Mouse (Mus musculus) heart, postnatal 36 days (tissue): ENCODE data around the gene Cyb561a3. TPM values are rescaled to one million over a fixed set of nuclear protein-coding genes. Genes with fewer than 3 reads are reported as not detected.
"Not testable (repeated sequence)": the region's sequence is repeated elsewhere in the genome, so short reads cannot be mapped to it uniquely, and the experiment has no call there.

Experiments
- DNase-seq, 2 experiments: peaks; one replicate each; pipeline ENCODE4 v3.0.0; 2021 to 2022
- intact Hi-C: fragments of 180-260 bp; cut with DNase I; formaldehyde crosslinking; loops from one replicate; pipeline ENCODE4 v1.15.1; 2025
- total RNA-seq, 2 experiments: library from RNA; stranded (reverse); gene quantifications; 2 replicates each; pipeline ENCODE4 v1.2.3; 2021

Gene Cyb561a3
- total RNA-seq: 10 to 100 TPM; 13.1 to 13.2 TPM

DNA sequence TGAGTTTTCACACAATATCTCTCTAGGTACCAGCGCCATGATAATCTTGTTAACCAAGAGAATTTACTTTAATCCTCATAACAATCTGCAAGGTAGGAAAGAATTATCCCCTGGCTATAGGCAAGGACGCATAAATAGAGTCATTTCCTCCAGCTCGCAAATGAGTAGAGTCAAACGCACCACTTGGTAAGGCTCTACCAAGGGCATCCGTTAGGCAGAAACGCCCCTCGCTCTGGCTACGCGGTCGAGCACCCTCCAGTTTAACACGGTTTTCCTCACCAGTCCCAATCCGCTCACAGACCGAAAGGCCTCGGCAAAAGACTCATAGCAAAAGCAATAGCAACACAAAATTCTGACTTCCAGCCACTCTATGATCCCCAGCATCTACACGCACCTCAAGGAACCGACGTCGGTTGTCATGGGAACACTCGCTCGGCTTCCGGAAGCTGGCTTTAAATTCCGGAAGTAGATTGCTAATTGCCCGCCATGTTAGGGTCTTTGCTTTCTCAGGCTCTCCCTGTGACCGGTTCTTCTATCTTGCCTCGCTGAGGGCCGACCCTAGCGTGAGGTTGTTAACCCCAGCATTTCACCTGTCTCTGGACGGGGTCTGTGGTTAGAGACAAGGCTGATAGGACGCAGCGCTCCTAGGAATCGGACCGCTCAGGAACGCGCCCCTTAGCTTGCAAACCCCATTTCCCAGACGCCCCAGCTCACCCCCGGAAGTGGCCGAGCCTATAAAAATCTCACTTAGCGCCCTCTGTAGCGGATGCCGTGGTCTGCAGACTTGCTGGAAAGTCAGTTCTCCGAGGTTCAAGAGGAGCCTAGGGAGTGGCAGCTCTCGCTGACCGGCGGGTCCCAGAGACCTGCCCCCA is at the start of gene Cyb561a3, which contains the start of gene Tmem138:
Cyb561a3 (plus strand) TSS at position 483 of the 872 bp plus-strand sequence.
Tmem138 (minus strand) TSS at position 673 of the 872 bp plus-strand sequence.
- intact Hi-C loops: loop anchor here (1.0 to 2.0 kb wide), 3 partner anchors 21 to 54 kb away; partner anchors contain the start of gene Tmem216
- DNase-seq: peak; percentile 90 to 95

DNA sequence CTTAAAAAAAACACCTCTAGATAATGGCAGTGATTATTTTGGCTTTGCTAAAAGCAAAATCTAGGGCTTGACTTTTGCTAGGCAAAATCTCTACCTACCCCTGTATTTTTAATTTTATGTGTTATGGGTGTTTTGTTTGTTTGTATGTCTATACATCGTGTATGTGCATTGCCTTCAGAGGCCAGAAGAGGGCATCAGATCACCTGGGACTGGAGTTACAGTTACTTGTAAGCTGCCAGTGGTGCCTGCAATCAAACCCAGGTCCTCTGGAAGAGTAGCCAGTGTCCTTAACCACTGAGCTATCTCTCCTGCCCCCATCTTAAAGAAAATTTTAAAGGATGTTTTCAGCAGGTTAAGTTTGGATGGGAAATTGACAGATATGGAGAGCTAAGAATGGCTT is 46.9 kb upstream of the Cyb561a3 start:
- no peak for DNase-seq
- intact Hi-C loops: no loop called here

DNA sequence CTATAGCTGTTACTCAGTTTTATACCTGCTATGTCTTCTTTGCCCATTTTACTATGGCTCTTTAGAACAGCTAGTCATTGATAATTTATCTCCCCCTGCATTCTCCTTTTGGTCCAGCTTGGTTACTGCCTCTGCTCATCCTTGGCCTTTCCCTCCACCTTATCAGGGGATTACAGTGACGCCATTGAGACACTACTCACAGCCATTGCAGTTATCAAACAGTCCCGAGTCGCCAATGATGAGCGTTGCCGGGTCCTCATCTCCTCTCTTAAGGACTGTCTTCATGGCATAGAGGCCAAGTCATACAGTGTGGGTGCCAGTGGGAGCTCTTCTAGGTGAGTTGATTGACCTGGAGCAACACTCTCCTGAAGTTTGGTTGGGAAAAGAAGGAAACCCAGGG is 37.5 kb upstream of the Cyb561a3 start:
- no peak for DNase-seq
- intact Hi-C loops: no loop called here

DNA sequence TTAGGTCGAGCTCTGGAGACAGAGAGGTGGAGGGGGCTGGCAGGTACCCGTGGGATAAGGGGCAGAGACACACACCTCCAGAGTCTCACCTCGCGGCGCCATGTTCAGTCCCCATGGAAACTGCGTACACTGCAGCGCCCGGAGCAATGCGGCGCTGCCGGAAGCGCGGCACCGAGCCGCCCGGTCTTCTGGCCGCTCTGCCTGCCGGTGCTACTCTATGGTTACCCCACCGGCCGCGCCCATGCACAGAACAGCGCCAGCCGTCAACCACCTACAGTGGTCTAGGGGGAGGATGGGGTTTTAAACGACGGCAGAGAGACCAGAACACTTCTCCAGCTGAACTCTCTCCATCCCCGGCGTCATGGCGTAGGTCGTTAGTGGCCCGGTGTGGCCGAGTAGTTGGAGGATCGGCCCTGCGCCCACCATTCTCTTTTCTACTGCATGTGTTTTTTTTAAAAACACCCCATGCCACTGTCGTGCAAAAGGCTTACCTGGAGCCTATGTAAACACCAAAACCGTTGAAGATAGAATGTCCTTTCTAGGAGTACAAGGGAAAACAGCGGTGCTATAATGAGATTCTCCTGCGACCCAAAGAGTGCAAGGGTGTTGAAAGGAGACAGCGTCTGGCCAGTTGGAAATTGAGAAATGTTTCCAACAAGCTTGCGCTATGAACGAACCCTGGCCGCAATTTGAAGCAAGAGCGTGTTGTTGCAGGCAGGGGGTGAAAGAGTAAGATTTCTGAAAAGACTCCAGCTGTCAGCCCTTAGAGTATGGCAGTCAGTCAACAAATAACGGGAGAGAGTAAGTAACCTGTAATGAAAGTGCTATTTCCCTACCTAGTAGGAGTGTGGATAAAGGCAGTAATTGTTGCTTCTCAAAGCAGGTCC is 21.1 kb upstream of the Cyb561a3 start, which contains the start of gene Tmem216:
Tmem216 (minus strand) TSS at position 615 of the 887 bp plus-strand sequence.
- intact Hi-C loops: loop anchor here (1.0 to 2.0 kb wide), 3 partner anchors 21 to 49 kb away; partner anchors contain the start of genes Cpsf7, Cyb561a3, Ddb1 and Tkfc

DNA sequence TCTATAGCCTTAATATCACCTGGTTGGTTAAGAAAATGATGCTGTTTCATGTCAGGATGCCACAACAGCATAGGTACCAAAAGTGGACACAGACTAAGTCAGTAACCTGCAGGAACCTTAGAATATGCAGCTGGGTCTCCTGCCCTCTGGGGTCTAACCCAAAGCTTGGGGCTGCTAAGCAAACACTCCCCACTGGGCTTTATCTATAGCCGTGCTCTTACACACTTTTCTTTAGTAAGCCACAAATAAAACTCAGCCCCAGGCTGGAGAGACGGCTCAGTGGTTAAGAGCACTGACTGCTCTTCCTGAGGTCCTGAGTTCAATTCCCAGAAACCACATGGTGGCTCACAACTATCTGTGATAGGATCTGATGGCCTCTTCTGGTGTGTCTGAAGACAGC is 20.0 kb upstream of the Cyb561a3 start:
- intact Hi-C loops: no loop called here
- no peak for DNase-seq

More for the DNA sequence above, 21.1 kb upstream of the Cyb561a3 start, which contains the start of gene Tmem216:
- peak; percentile 84 to 88 for DNase-seq

DNA sequence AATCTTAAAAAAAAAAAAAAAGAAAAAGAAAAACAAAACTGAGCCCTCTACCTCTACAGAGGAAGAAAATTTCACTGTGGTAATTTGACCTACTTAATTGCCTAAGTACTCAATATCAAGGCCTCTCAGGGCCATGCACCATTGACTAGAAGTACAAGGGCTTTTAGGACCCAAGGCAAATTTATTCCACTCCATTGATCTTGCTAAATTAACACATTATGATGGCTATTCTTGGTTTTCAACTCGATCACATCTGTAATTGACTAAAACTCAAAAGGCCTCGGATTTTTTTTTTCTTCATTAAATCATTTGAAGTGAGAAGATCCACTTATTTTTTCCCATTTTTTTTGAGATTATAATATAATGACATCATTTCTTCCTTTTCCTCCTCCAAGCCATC is 19.5 kb upstream of the Cyb561a3 start:
- intact Hi-C loops: no loop called here
- DNase-seq: no peak

DNA sequence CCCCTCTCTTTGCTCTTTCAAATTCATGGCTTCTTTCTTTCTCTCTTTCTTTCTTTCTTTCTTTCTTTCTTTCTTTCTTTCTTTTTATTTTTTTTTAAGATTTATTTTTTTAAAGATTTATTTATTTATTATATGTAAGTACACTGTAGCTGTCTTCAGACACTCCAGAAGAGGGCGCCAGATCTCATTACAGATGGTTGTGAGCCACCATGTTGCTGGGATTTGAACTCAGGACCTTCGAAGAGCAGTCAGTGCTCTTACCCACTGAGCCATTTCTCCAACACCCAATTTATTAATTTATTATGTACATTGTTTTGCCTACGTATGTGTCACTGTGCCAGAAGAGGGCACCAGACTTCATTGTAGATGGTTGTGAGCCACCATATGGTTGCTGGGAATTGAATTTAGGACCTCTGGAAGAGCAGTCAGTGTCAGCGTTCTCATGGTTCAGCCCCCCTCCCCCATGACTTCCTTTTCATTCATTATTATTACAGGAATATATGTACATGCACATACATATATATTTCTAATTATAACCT is 19.1 kb upstream of the Cyb561a3 start:
- DNase-seq: not testable (repeated sequence)

DNA sequence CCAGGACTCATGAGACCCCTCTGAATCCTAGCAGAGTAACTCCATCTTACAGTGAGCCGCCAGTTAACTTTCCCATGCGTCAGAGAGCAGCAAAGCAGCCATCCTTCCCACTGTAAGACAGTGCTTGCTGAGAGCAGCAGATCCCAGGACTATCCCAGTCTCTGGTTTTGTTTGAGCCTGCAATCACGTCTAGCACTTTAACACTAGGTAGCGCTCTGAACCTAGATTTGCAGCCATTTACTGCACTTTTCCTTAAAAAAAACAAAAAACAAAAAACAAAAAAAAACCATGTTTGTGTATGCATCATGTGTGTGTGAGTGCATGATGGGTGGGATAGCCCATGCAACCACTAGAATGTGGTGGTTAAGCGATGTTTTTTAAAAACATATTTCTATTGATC is 16.9 kb upstream of the Cyb561a3 start:
- DNase-seq: no peak
- intact Hi-C loops: no loop called here

More for the DNA sequence above, 19.1 kb upstream of the Cyb561a3 start:
- intact Hi-C loops: not testable (repeated sequence)

DNA sequence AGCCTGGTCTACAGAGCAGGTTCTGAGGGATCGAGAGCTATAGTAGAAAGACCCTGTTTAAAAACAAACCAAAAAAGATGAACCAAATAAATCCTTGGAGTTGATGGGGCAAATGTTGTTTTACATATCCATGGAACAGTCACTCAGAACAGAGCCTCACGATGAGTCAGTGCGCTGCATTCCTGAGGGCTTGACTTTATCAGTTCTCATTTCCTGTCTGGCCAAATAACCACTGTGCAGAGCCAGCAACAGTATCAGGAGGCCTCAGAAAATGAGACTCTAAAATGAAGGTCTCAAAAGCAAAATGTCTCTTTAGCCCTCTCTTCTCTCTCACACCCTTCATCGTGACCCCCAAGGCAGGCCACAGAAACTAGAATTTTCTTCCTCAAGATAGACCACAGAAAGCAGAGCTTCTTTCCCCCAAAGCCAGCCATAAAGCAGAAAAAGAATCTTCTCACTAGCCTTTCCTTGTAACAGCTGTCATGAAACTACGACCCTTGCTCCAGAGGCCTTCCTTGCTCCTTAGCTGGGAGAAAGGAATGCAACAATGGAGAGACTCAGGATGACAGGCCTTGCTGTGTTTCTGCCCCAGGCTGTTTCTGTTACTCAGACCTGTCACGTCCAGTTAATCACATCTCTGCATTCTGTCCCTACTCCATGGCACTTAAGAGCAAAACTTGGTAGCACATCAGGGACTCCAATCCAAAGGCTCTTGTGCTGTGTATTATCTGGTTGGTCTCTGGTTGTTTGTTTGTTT is 15.2 kb upstream of the Cyb561a3 start:
- intact Hi-C loops: no loop called here
- DNase-seq: peak; percentile 33 to 51

DNA sequence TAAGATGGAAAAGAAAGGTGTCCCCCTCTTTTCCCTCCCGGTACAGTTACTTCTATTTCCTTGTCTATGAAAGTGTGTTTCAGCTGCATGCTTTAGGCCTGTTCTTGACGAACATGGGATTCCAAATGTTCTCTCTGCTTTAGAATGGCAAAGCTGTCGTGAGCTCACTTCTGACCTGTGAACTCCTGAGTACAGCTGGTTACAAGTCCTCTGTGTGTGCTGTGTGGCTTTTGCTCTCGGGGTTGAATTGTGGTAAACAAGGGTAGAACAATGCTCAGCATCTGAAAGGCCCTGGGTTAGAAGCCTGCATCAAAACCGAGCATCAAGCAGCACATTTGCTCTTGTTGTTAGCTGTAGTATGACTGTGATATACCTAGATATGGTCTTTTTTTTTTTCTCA is 14.6 kb upstream of the Cyb561a3 start:
- no peak for DNase-seq
- intact Hi-C loops: no loop called here

DNA sequence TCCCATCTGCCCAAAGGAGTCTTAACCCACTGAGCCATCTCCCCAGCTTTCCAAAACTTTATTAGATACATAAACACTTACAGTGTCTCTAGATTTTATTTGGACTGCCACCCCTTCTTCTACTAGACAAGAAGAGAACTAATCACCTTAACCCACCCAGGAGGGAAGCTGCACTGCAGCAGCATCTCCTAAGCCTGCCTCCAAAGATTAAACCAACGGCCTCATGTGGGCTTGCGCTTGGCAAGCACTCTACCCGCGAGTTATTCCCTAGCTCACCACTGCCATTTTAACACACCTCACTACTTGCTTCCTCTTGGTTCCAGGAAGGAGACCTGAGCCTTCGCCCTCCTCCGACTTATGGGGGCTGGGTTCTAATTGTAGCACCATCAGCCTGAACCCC is 12.7 kb upstream of the Cyb561a3 start:
- no peak for DNase-seq
- intact Hi-C loops: no loop called here

DNA sequence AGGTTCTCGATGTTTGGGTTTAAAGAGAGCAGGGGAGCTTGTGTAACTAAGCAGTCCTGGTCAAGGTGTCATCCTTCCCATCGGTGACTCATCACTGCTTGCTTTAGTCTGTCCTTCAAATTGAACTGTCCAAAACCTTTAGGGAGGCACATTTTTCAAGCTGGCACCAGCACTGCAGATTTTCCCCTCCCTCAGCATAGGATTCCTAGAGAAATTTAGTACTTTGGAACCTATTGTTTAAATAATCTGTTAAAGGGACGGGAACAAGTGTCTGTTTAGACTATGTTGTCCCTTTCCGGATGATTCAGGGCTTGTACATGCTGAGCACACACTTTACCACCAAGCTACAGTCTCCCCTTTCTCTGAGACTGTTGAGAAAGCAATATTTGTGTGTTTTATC is 11.8 kb upstream of the Cyb561a3 start:
- no peak for DNase-seq
- intact Hi-C loops: no loop called here

DNA sequence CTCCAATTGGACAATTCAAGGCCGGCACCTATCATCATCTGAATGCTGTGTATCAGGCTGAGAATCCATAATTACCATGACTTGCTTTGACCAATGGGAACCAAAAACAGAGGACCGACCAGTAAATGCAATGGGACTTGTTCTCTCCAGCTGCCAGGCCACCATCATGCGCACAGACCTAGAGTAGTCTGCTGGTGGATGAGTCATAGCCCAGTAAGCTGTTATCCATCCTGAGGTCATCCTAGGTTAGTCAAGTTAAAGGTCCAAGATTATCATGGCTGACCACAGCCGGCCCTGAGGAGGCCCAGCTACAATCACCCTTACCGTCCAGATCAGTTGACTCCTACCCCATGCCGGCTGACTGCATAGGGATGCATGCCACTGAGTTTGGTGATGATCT is 7.3 kb upstream of the Cyb561a3 start:
- intact Hi-C loops: no loop called here
- no peak for DNase-seq

DNA sequence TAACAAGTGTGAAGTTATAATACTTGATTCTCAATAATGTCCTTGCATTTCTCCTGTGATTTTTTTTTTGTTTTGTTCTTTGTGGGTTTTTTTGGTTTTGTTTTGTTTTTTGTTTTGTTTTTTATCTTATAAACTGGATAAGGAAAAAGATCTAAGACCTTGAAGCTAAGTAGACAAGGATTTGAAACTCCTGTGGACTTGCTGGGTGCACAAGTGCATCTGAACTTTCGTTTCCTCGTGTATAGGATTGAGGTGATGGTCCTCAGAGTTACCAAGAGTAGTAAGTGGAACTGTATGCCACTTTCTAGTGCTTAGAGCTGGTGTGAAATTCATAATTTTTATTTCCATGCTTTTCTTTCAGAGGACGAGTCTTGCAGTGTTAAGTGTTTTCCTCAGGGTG is 3.1 kb downstream of the Cyb561a3 start:
- intact Hi-C loops: no loop called here
- DNase-seq: no peak

DNA sequence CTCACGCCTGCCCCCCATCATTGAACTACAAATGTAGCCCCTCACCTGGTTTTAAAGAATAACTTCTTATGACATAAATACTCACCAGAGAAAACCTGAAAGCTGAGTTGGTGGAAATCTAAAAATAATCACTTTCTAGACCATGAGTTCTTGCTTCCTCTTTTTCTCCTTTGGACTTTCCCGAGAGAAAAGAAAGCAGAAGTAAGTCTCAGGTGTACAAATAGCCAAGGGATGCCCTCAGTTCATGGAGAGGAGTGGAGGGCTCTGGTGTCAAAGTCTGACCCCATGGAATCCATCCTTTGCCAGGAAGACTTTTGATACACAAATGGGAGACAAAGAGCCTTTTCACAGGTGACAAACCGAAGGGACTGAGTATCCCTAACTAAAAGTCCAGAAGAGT is 3.8 kb downstream of the Cyb561a3 start:
- intact Hi-C loops: no loop called here
- DNase-seq: no peak

DNA sequence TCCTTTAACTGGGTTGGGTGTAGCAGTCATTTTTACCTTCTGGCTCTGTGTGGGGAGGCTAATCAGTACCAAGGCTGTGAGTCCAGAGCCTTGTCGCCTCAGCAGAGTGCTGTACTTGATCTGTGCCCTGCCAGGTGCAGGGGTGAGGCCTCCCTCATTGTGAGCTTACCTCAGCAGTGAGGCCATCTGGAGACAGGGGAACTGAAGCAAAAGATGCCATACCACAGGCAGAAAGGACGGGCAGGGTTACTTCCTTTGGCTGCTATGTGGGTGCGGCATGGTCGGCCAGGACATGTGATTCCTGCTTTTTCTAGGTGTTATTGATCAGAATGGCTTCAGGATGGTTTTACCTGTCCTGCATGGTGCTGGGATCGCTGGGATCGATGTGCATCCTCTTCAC is 5.0 kb downstream of the Cyb561a3 start:
- DNase-seq: no peak
- intact Hi-C loops: no loop called here

DNA sequence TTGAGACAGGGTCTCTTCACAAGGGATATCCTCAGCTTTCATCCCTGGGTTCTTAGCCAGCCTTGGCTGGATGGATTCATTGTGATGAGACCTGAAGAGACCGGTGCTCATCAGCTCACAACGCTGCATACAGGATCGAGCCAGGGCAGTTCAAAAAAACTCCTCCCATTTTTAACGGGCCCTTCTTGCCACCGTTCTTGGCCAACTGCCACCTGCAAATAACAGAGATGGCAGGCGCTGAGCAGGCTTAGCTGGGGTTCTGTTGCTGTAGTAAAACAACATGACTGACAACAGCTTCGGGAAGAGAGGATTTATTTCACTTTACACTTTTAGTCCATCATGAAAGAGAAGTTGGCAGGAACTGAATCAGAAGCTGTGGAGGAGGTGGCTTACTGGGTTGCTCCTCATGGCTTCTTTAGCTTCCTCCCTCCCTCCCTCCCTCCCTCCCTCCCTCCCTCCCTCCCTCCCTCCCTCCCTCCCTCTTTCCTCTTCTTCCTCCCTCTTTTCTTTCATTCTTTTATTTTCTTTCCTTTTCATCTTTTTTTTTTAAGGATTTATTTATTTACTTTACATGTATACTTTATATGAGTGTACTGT is 6.7 kb downstream of the Cyb561a3 start:
- DNase-seq: no peak

DNA sequence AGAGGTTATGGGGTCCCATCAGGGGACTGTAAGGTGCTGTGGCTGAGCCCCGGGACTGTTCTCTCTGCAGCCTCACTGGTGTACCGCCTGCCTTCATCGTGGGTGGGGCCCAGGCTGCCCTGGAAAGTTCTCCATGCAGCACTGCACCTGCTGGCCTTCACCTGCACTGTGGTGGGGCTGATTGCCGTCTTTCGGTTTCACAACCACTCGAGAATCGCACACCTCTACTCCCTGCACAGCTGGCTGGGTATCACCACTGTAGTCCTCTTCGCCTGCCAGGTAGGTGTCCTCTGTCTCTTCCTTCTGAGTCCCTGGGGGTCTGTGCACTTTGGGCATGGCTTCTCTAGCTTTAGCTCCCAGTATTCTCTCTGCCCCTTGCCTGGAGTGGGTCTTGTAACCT is 8.1 kb downstream of the Cyb561a3 start:
- DNase-seq: no peak

More for the DNA sequence above, 6.7 kb downstream of the Cyb561a3 start:
- intact Hi-C loops: no loop called here

DNA sequence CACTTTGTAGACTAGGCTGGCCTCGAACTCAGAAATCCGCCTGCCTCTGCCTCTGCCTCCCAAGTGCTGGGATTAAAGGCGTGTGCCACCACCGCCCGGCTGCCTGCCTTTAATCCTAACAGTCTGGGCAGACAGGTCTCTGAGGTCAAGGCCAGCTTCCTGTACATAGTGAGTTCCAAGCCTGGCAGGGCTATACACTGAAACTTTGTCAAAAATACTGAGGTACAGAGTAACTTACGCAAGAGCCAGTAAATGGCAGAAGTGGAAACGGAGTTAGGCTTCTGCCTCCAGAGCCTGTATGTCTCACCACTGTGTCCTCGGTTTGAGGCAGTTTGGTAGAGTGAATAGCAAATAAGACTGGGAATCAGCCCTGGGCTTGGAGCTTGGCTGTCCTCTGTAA is 10.3 kb downstream of the Cyb561a3 start:
- intact Hi-C loops: no loop called here
- DNase-seq: no peak

More for the DNA sequence above, 8.1 kb downstream of the Cyb561a3 start:
- intact Hi-C loops: no loop called here
